Mouse (Mus musculus): ENCODE measurements at regions not wholly inside any gene's neighbourhood (a gene's known extent, or its start where the extent isn't known, plus 50 kb on each side); places are given as distances from the start of the nearest gene placed in this dataset.
A peak's percentile ranks its signal among the peaks of the same experiment; 100 is the strongest.
"Not testable (repeated sequence)": the region's sequence is repeated elsewhere in the genome, so short reads cannot be mapped to it uniquely, and the experiment has no call there.

DNA sequence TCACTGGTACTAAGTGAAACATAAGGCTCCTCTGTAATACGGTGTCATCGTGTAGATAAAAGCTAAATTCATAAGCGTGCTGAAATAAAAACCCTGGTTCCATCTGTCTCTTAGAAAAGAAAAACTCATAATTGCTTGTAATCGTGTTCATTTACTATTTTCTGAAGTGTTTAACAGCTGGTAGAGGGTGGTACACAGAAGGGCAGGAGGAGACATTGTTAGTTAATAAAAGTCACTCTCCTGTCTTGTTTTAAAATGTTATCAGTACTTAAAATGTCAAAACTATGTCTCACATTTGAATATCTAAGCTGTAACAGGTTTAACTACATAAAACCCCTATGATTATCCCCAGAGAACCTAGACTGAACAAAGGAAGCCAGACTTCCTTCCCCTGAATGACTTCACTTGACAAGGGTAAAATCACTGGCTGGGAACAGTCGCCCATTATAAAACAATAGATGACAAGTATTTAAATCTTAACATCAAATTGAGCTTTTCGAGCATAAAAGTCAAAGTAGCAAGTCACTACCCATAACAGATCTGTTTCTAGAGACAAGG lies 1530.6 kb upstream of the Dsel start:
- no peak for ATAC-seq (ENCODE audit: low FRiP score, low TSS enrichment)
- H3K9ac ChIP-seq (replicated peaks; ENCODE audit: low read length): no peak overlapping the region
- WGBS: 86% methylated on average over 6 of the region's 6 CpGs
- H3K27me3 ChIP-seq (ENCODE audit: control insufficient read depth, insufficient read depth, low read length): no peaks in the 10 kb centered on the region
- no peak overlapping the region for H3K4me2 ChIP-seq (ENCODE audit: low read length)
- H3K4me1 ChIP-seq (ENCODE audit: control insufficient read depth, insufficient read depth, low read length): no peaks in the 10 kb centered on the region
- no peak overlapping the region for H3K4me3 ChIP-seq (replicated peaks; ENCODE audit: low read depth, low read length)
- no peak for DNase-seq
- no peaks in the 10 kb centered on the region for H3K9me3 ChIP-seq (ENCODE audit: control insufficient read depth, low read length)
- no peaks in the 10 kb centered on the region for H3K36me3 ChIP-seq (ENCODE audit: control insufficient read depth, insufficient read depth, low read length)
- no peak overlapping the region for H3K27ac ChIP-seq (replicated peaks; ENCODE audit: low read depth, low read length)

DNA sequence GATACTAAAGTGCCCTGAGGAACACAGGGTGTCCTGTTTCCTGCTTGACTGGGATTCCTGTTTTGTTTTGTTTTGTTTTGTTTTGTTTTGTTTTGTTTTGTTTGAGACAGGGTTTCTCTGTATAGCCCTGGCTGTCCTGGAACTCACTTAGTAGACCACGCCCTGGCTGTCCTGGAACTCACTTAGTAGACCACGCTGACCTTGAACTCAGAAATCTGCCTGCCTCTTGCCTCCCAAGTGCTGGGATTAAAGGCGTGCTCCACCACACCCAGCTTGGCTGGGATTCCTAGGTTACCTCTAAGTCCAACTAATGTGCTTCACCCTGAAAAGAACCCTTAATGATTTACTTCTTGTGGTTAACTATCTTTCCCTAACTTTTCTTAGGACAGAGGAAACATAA lies 1529.6 kb upstream of the Dsel start:
- not testable (repeated sequence) for H3K9ac ChIP-seq (replicated peaks; ENCODE audit: low read length); H3K4me3 ChIP-seq (replicated peaks; ENCODE audit: low read depth, low read length); ATAC-seq (ENCODE audit: low FRiP score, low TSS enrichment); H3K27ac ChIP-seq (replicated peaks; ENCODE audit: low read depth, low read length); H3K4me1 ChIP-seq (ENCODE audit: control insufficient read depth, insufficient read depth, low read length); DNase-seq; H3K9me3 ChIP-seq (ENCODE audit: control insufficient read depth, low read length); H3K36me3 ChIP-seq (ENCODE audit: control insufficient read depth, insufficient read depth, low read length); H3K4me2 ChIP-seq (ENCODE audit: low read length); H3K27me3 ChIP-seq (ENCODE audit: control insufficient read depth, insufficient read depth, low read length)
- 92% methylated on average over 3 of the region's 3 CpGs for WGBS

DNA sequence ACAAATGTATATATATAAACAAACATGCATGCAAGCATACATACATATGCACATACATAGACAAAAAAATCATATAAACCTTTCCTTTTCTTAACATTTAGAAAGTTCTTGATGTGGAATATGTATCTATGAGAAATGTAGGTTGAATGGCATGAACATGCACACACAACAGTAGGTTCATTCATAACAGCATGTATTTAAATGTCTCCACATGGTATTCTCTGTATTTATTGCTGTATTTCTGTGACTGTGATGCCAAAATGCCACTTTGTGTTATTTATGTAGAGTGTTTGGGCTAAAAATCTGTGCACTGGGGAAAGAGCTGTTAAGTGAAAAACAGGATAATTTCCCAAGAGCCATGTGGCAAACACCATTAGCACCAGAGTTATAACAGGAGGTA lies 1528.2 kb upstream of the Dsel start:
- no peak overlapping the region for H3K27ac ChIP-seq (replicated peaks; ENCODE audit: low read depth, low read length)
- no peak for ATAC-seq (ENCODE audit: low FRiP score, low TSS enrichment)

DNA sequence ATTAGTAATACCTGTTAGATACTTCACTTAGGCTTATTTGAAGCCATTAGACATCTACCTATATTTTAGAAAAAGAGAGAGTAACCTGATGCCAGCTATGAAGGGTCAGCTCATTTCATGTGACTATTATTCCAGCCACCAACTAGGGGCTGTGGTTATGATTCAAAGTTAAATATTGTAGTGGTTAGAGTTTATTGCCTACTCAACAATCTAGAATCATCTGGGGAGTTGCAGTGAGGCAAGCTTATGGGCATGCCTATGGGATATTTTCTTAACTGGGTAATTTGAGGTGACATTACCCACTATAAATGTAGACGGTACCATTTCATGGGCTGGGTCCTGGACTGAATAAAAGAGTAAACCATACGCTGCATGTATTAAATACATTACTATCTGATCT lies 1525.2 kb upstream of the Dsel start:
- H3K4me2 ChIP-seq (ENCODE audit: low read length): no peak overlapping the region
- DNase-seq: no peak
- no peaks in the 10 kb centered on the region for H3K36me3 ChIP-seq (ENCODE audit: control insufficient read depth, insufficient read depth, low read length)
- no peak overlapping the region for H3K27ac ChIP-seq (replicated peaks; ENCODE audit: low read depth, low read length)
- H3K4me3 ChIP-seq (replicated peaks; ENCODE audit: low read depth, low read length): no peak overlapping the region
- no peaks in the 10 kb centered on the region for H3K27me3 ChIP-seq (ENCODE audit: control insufficient read depth, insufficient read depth, low read length)
- 93% methylated on average over 2 of the region's 2 CpGs for WGBS
- H3K9me3 ChIP-seq (ENCODE audit: control insufficient read depth, low read length): no peaks in the 10 kb centered on the region
- no peak for ATAC-seq (ENCODE audit: low FRiP score, low TSS enrichment)
- no peak overlapping the region for H3K9ac ChIP-seq (replicated peaks; ENCODE audit: low read length)
- no peaks in the 10 kb centered on the region for H3K4me1 ChIP-seq (ENCODE audit: control insufficient read depth, insufficient read depth, low read length)

More for the DNA sequence above, 1528.2 kb upstream of the Dsel start:
- H3K36me3 ChIP-seq (ENCODE audit: control insufficient read depth, insufficient read depth, low read length): no peaks in the 10 kb centered on the region
- no peak overlapping the region for H3K9ac ChIP-seq (replicated peaks; ENCODE audit: low read length)
- H3K9me3 ChIP-seq (ENCODE audit: control insufficient read depth, low read length): no peaks in the 10 kb centered on the region
- H3K4me2 ChIP-seq (ENCODE audit: low read length): no peak overlapping the region
- no peak for DNase-seq
- no peak overlapping the region for H3K4me3 ChIP-seq (replicated peaks; ENCODE audit: low read depth, low read length)
- H3K27me3 ChIP-seq (ENCODE audit: control insufficient read depth, insufficient read depth, low read length): no peaks in the 10 kb centered on the region
- no peaks in the 10 kb centered on the region for H3K4me1 ChIP-seq (ENCODE audit: control insufficient read depth, insufficient read depth, low read length)

DNA sequence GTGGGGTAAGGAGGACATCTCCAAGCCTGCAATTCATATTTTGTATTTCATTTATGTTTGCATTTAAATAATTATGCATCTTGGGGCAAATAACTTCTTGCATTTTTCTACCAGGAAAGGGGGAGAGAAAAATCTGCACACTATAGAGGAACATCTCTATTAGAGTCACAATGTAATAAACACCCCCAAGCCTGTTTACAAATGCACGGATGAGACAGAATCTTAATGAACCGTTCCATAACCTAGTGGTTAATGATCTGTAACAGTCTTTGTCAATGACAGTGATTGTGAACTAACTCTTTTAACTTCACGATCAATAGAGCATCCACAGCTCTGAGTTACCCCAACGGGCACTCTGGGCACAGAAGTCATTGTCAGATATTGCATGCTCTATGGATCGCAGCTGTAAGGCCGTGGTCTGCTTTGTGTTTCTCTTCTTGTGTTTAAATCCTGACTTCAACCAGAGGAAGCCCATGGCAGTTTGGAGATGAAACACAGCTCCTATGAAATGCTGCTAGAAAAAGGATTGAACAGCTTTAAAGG lies 1520.2 kb upstream of the Dsel start:
- no peak overlapping the region for H3K27ac ChIP-seq (replicated peaks; ENCODE audit: low read depth, low read length)
- H3K9ac ChIP-seq (replicated peaks; ENCODE audit: low read length): no peak overlapping the region
- no peaks in the 10 kb centered on the region for H3K4me1 ChIP-seq (ENCODE audit: control insufficient read depth, insufficient read depth, low read length)
- peak; percentile 31; the same call in 1 of the 2 replicates for ATAC-seq (ENCODE audit: low FRiP score, low TSS enrichment)
- H3K27me3 ChIP-seq (ENCODE audit: control insufficient read depth, insufficient read depth, low read length): no peaks in the 10 kb centered on the region
- 29% methylated on average over 6 of the region's 6 CpGs for WGBS
- no peak overlapping the region for H3K4me3 ChIP-seq (replicated peaks; ENCODE audit: low read depth, low read length)
- H3K4me2 ChIP-seq (ENCODE audit: low read length): no peak overlapping the region
- peak; percentile 24 for DNase-seq
- H3K36me3 ChIP-seq (ENCODE audit: control insufficient read depth, insufficient read depth, low read length): no peaks in the 10 kb centered on the region
- H3K9me3 ChIP-seq (ENCODE audit: control insufficient read depth, low read length): no peaks in the 10 kb centered on the region

DNA sequence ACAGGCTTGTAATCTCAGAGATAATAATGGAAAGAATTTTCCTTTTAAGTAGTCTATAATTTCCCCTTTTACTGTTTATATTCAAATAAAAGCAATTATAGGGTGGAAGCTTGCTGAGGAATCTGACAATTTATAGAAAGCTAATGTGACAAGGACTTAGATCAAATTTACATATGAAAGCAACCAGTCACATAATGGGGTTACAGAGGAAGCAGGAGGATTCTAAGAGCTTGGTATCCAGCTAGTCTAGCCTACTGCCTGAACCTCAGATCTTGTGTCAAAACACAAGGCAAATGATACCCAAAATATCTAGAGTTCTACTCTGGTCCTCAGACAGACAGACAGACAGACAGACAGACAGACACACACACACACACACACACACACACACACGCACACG lies 1519.0 kb upstream of the Dsel start:
- Histone ChIP-seq H3K9me3 (ENCODE audit: control insufficient read depth, low read length) (no peaks in the 10 kb centered on the region), H3K4me3 (replicated peaks; ENCODE audit: low read depth, low read length) (no peak overlapping the region), H3K27ac (replicated peaks; ENCODE audit: low read depth, low read length) (no peak overlapping the region), H3K4me2 (ENCODE audit: low read length) (no peak overlapping the region), H3K27me3 (ENCODE audit: control insufficient read depth, insufficient read depth, low read length) (no peaks in the 10 kb centered on the region), H3K9ac (replicated peaks; ENCODE audit: low read length) (no peak overlapping the region), H3K36me3 (ENCODE audit: control insufficient read depth, insufficient read depth, low read length) (no peaks in the 10 kb centered on the region), H3K4me1 (ENCODE audit: control insufficient read depth, insufficient read depth, low read length) (no peaks in the 10 kb centered on the region)
- ATAC-seq (ENCODE audit: low FRiP score, low TSS enrichment): no peak
- DNase-seq: no peak
- WGBS: 90% methylated on average over 2 of the region's 2 CpGs

DNA sequence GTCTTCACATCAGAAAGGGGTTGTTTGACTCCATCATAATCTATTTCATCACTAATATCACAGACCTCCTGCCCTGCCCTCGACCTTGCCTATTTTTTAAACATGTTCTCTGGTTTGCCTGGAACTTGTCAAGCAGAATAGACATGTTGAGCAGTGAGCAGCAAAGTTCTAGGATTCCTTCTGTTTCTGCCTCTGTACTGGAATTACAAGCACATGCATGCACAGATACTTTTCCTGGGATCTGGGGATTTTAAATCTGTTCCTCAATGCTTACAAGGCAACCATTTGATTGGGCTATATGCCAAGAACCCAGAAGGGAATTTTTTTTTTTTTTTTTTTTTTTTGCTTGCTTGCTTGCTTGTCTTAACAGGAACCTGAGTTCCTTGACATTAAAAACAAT lies 1508.0 kb upstream of the Dsel start:
- ATAC-seq (ENCODE audit: low FRiP score, low TSS enrichment): no peak
- H3K4me1 ChIP-seq (ENCODE audit: control insufficient read depth, insufficient read depth, low read length): no peaks in the 10 kb centered on the region
- no peaks in the 10 kb centered on the region for H3K9me3 ChIP-seq (ENCODE audit: control insufficient read depth, low read length)
- H3K4me2 ChIP-seq (ENCODE audit: low read length): no peak overlapping the region
- no peak overlapping the region for H3K4me3 ChIP-seq (replicated peaks; ENCODE audit: low read depth, low read length)
- H3K36me3 ChIP-seq (ENCODE audit: control insufficient read depth, insufficient read depth, low read length): no peaks in the 10 kb centered on the region
- 71% methylated on average over 1 of the region's 1 CpGs for whole genome bisulfite sequencing
- DNase-seq: no peak
- H3K9ac ChIP-seq (replicated peaks; ENCODE audit: low read length): no peak overlapping the region
- no peak overlapping the region for H3K27ac ChIP-seq (replicated peaks; ENCODE audit: low read depth, low read length)
- no peaks in the 10 kb centered on the region for H3K27me3 ChIP-seq (ENCODE audit: control insufficient read depth, insufficient read depth, low read length)

DNA sequence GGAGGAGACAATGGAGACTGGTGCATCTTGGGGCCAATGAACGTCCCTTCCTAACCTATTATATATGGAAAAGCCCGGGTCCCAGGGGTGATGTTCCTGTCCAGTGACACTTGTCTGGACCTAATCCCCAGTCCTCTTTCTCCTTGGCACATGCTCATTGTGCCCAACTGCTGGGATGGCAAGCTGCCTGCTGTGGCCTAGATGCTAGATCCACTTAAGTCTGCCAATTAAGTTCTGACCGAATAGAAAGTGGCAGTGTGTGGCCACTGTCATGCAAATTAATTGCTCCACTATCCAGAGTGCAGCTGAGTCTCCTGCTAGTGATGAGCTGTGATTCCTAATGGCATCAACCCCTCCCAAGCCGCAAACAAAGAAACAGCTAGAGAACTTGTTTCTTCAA lies 1493.5 kb upstream of the Dsel start:
- Histone ChIP-seq H3K4me3 (replicated peaks; ENCODE audit: low read depth, low read length) (no peak overlapping the region), H3K4me2 (ENCODE audit: low read length) (no peak overlapping the region), H3K27me3 (ENCODE audit: control insufficient read depth, insufficient read depth, low read length) (no peaks in the 10 kb centered on the region), H3K4me1 (ENCODE audit: control insufficient read depth, insufficient read depth, low read length) (no peaks in the 10 kb centered on the region), H3K27ac (replicated peaks; ENCODE audit: low read depth, low read length) (no peak overlapping the region), H3K9ac (replicated peaks; ENCODE audit: low read length) (no peak overlapping the region), H3K9me3 (ENCODE audit: control insufficient read depth, low read length) (no peaks in the 10 kb centered on the region), H3K36me3 (ENCODE audit: control insufficient read depth, insufficient read depth, low read length) (no peaks in the 10 kb centered on the region)
- peak; percentile 57 for DNase-seq
- ATAC-seq (ENCODE audit: low FRiP score, low TSS enrichment): peak; percentile 74
- whole genome bisulfite sequencing: 25% methylated on average over 4 of the region's 4 CpGs

DNA sequence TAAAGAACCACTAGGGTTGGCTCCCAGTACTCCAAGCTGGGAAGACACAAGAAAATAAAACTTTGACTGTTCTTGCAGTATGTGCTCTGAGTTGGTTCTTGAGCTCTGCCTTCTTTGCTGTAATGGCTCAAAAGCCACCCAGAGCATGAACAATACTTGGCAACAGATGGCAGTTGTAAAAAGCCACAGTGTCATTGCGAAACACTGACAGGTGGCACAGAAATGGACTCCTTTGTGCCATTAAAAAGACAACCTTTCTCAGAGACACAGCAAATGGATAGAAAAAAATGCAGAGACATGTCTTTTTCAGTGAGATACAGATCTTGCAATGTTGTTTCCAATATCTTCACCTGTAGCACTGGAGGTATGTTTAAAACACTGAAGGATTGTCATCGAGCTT lies 1443.3 kb upstream of the Dsel start:
- H3K9me3 ChIP-seq (ENCODE audit: control insufficient read depth, low read length): no peaks in the 10 kb centered on the region
- H3K4me3 ChIP-seq (replicated peaks; ENCODE audit: low read depth, low read length): no peak overlapping the region
- ATAC-seq (ENCODE audit: low FRiP score, low TSS enrichment): no peak
- no peaks in the 10 kb centered on the region for H3K4me1 ChIP-seq (ENCODE audit: control insufficient read depth, insufficient read depth, low read length)
- no peak overlapping the region for H3K4me2 ChIP-seq (ENCODE audit: low read length)
- no peak overlapping the region for H3K9ac ChIP-seq (replicated peaks; ENCODE audit: low read length)
- no peak for DNase-seq
- no peaks in the 10 kb centered on the region for H3K36me3 ChIP-seq (ENCODE audit: control insufficient read depth, insufficient read depth, low read length)
- WGBS: 92% methylated on average over 2 of the region's 2 CpGs
- H3K27me3 ChIP-seq (ENCODE audit: control insufficient read depth, insufficient read depth, low read length): no peaks in the 10 kb centered on the region
- no peak overlapping the region for H3K27ac ChIP-seq (replicated peaks; ENCODE audit: low read depth, low read length)
